Mouse (Mus musculus): ENCODE data around the gene Tmprss15. TPM values are rescaled to one million over a fixed set of nuclear protein-coding genes. Genes with fewer than 3 reads are reported as not detected.

Tmprss15 gene
- not detected in 2 replicates for polyA plus RNA-seq (2012; ENCODE audit: insufficient read depth, insufficient read length, missing spikeins)

DNA sequence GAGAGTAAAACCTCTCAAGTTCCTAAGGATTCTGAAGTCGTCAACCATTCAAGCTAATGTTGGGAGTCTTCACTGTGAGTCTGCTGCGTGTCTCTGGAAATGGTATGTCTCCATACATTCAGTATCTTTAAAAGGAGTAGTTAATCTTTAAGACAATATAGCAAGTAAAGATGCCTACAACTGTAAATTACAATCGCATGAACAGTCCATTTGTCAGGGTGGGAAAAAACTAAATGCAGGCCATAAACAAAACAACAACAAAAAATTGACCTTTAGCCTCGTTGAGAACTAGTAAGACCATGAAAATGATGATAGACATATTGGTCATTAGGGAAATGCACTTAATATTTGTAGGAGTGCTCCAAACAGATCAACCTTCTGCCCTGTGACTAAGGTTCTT is at the start of gene Tmprss15:
Tmprss15 (minus strand) TSS at position 101 of the 400 bp plus-strand sequence.
- no peak within 1 kb of the TSS for H3K4me3 ChIP-seq (ENCODE audit: insufficient read depth, low read length)
- H3K4me1 ChIP-seq (ENCODE audit: control insufficient read depth, insufficient read depth, low read length): no peaks in the 10 kb centered on the region
- no peak within 1 kb of the TSS for H3K27ac ChIP-seq (ENCODE audit: insufficient read depth, low read depth, low read length)
- TF ChIP-seq CTCF (IDR thresholded peaks at IDR 0.05; ENCODE audit: low read depth, low read length) (no peak), POLR2A (IDR thresholded peaks at IDR 0.05; ENCODE audit: borderline replicate concordance, low read depth, low read length) (no peak)

DNA sequence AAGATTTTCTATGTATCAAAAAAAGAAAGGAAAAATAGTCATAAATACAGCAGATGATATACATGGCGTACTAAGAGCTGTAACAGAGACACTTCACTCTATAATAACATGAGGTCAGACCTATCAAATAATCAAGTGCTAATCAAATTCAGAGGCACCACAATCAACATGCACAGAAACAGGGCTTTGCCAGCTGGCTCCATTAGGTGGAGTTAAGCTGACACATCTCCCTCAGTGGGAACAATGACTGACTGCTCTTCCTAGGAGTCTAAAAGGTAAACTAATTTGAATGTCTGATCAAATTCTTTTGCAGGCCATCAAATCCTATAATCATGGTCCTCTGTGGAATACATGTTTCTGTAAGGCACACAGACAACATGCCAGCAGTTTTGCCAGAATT is 24.0 kb upstream of the Tmprss15 start:
- H3K27ac ChIP-seq (ENCODE audit: insufficient read depth, low read depth, low read length): no peak overlapping the region
- no peak overlapping the region for H3K4me3 ChIP-seq (ENCODE audit: insufficient read depth, low read length)
- no peaks in the 10 kb centered on the region for H3K4me1 ChIP-seq (ENCODE audit: control insufficient read depth, insufficient read depth, low read length)
- no peak for TF ChIP-seq POLR2A (IDR thresholded peaks at IDR 0.05; ENCODE audit: borderline replicate concordance, low read depth, low read length)
- no peak for TF ChIP-seq CTCF (IDR thresholded peaks at IDR 0.05; ENCODE audit: low read depth, low read length)

DNA sequence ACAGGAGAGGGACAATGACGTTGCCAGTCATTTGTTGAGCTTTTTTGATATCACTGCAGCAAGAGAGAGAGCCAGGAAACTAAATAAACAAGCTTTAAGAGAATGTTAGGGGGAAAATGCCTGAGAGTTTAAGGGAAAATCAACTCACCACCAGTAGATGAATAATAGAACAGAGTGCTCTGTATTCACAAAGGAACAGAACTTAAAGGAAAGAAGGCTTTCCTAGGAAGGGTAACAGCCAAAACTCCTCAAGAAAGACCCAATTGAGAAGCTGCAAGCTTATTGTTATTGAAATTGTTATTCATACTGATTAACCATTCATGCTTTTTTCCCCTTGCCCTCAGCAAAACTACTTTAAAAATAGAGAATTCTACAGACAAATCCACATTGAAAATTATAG is 18.6 kb upstream of the Tmprss15 start:
- Histone ChIP-seq H3K27ac (ENCODE audit: insufficient read depth, low read depth, low read length) (no peak overlapping the region), H3K4me3 (ENCODE audit: insufficient read depth, low read length) (no peak overlapping the region), H3K4me1 (ENCODE audit: control insufficient read depth, insufficient read depth, low read length) (no peaks in the 10 kb centered on the region)
- TF ChIP-seq POLR2A (IDR thresholded peaks at IDR 0.05; ENCODE audit: borderline replicate concordance, low read depth, low read length): no peak

DNA sequence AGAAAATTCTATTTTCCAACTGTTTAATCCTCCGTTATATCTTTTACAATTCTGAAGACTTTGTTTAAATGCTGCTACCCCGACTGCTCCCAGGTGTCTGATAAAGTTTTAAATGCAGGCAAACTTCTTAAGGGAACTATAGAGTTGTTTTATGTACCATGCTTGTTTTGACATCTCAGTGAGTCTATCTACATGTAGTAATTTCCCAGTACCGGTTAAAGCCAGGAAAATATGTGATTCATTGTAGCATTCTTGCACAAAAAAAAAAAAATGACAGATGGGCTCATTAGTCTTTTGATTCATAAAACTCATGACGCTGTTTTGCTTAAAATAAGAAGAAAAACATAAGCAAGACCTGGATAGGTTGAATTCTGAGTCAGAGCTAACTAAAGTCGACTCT is 18.1 kb upstream of the Tmprss15 start:
- Histone ChIP-seq H3K27ac (ENCODE audit: insufficient read depth, low read depth, low read length) (no peak overlapping the region), H3K4me1 (ENCODE audit: control insufficient read depth, insufficient read depth, low read length) (no peaks in the 10 kb centered on the region), H3K4me3 (ENCODE audit: insufficient read depth, low read length) (no peak overlapping the region)
- TF ChIP-seq POLR2A (IDR thresholded peaks at IDR 0.05; ENCODE audit: borderline replicate concordance, low read depth, low read length) (no peak), CTCF (IDR thresholded peaks at IDR 0.05; ENCODE audit: low read depth, low read length) (no peak)

DNA sequence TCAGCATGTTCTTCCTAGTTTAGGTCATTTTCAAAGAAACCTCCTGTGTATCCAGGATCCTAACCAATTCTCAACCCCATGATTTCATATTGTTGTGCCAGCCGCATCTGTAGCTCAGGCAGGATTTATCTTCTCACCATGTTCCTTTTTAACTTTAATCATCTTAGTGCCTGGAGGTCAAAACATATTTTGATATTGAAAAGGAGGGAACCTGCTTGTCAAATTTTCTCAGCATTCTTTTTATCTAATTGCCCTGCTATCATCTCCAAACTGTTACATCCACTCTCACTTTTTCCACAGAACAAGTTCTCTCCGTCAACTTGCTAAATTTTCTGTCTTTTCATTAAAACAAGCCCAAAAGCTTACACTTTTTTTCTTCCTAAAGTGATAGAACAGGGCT is 9.4 kb upstream of the Tmprss15 start:
- no peak overlapping the region for H3K4me3 ChIP-seq (ENCODE audit: insufficient read depth, low read length)
- TF ChIP-seq CTCF (IDR thresholded peaks at IDR 0.05; ENCODE audit: low read depth, low read length): no peak
- no peak for TF ChIP-seq POLR2A (IDR thresholded peaks at IDR 0.05; ENCODE audit: borderline replicate concordance, low read depth, low read length)
- H3K27ac ChIP-seq (ENCODE audit: insufficient read depth, low read depth, low read length): no peak overlapping the region
- no peaks in the 10 kb centered on the region for H3K4me1 ChIP-seq (ENCODE audit: control insufficient read depth, insufficient read depth, low read length)

DNA sequence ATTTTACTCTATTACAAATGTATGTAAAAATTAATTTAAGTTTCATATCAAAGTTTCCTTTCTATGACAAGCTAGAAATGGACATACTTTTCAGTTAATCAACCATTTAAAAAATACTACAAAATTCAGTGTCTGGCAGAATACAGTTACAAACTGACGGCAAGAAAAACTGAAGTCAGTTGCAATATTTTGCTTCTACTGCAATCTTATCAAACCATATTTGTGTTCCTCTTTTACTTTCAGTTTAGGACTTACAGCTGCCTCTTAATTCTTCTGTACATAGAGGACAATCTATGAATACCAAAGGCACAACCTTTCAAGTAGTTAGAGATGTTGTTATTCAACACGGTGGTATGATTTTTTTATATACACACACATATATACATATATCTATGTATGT is 7.4 kb upstream of the Tmprss15 start:
- Histone ChIP-seq H3K4me1 (ENCODE audit: control insufficient read depth, insufficient read depth, low read length) (no peaks in the 10 kb centered on the region), H3K4me3 (ENCODE audit: insufficient read depth, low read length) (no peak overlapping the region), H3K27ac (ENCODE audit: insufficient read depth, low read depth, low read length) (no peak overlapping the region)
- TF ChIP-seq POLR2A (IDR thresholded peaks at IDR 0.05; ENCODE audit: borderline replicate concordance, low read depth, low read length): no peak
- TF ChIP-seq CTCF (IDR thresholded peaks at IDR 0.05; ENCODE audit: low read depth, low read length): no peak

DNA sequence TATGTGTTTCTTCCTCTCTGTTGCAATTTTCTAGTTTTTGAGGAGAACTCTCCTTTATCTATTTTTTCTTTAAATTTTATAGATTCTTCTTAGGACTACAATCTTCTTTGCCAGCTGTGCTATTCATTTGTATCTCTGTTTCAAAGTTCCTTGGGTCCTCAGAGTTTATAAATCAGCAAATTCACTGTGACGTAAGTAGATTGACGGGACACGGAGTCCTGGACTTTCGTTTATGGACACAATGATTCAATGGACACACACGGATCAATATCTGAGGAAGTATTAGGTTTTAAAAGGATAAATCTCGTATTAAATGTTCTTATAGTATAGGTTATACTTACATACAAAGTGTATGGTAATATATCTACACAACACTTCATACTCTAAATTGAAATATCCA is 4.3 kb downstream of the Tmprss15 start:
- H3K27ac ChIP-seq (ENCODE audit: insufficient read depth, low read depth, low read length): no peak overlapping the region
- no peak for TF ChIP-seq CTCF (IDR thresholded peaks at IDR 0.05; ENCODE audit: low read depth, low read length)
- no peak for TF ChIP-seq POLR2A (IDR thresholded peaks at IDR 0.05; ENCODE audit: borderline replicate concordance, low read depth, low read length)
- no peak overlapping the region for H3K4me3 ChIP-seq (ENCODE audit: insufficient read depth, low read length)
- no peaks in the 10 kb centered on the region for H3K4me1 ChIP-seq (ENCODE audit: control insufficient read depth, insufficient read depth, low read length)

DNA sequence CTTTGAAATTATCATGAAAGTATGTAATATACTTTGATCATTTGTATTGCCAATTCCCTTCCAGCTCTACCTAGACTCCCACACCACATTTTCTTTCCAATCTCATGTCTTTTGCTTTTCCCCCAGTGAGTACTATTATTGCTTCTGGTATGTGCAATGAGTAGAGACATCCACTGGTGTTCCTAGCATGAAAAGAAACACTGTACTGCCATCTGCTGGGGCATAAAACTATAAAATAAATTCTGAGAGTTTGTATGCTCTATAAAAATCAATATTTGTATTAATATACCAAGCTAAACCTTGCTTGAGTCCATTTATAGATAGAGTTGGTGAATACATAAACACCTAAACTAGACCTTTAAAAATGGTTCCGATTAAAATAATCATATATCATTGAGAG is 27.0 kb downstream of the Tmprss15 start:
- no peak overlapping the region for H3K27ac ChIP-seq (ENCODE audit: insufficient read depth, low read depth, low read length)
- H3K4me3 ChIP-seq (ENCODE audit: insufficient read depth, low read length): no peak overlapping the region
- H3K4me1 ChIP-seq (ENCODE audit: control insufficient read depth, insufficient read depth, low read length): no peaks in the 10 kb centered on the region
- no peak for TF ChIP-seq CTCF (IDR thresholded peaks at IDR 0.05; ENCODE audit: low read depth, low read length)
- no peak for TF ChIP-seq POLR2A (IDR thresholded peaks at IDR 0.05; ENCODE audit: borderline replicate concordance, low read depth, low read length)

DNA sequence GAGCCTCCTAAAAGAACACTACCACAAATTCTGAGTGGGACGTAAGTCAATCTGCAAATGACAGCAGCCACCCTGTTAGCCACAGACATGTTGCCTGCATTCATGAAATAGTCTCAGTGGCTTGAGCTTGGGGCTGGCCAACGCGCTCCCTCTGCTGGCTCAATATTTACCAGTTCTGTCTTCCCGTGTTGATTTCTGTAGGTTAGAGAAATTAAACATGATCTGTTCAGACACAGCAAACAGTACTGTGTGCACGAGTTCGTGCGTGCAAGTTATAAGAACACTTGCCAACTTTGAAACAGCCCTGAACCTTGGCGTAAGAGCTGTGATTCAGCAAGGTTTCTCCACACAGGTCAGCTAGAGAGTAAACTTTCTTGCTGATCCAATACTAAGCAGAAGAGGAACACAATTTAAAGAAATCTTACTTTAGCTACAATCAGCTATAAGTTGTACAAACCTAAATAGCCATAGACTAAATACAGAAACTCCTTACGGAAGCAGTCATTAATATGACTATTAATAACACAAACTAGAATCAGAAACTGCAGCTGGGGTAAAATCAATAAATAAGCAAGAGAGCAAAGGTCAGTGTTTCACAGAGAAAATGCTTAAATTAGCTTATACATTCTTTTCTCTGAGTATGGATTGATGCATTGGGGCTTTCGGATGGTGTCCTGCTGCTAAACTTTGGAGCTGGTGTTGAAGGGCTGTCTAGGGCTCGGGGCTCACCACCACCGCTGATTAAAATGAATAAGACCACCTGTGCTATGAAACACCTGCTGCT is 31.9 kb downstream of the Tmprss15 start:
- TF ChIP-seq CTCF (IDR thresholded peaks at IDR 0.05; ENCODE audit: low read depth, low read length) (no peak), POLR2A (IDR thresholded peaks at IDR 0.05; ENCODE audit: borderline replicate concordance, low read depth, low read length) (no peak)
- H3K27ac ChIP-seq (ENCODE audit: insufficient read depth, low read depth, low read length): no peak overlapping the region

DNA sequence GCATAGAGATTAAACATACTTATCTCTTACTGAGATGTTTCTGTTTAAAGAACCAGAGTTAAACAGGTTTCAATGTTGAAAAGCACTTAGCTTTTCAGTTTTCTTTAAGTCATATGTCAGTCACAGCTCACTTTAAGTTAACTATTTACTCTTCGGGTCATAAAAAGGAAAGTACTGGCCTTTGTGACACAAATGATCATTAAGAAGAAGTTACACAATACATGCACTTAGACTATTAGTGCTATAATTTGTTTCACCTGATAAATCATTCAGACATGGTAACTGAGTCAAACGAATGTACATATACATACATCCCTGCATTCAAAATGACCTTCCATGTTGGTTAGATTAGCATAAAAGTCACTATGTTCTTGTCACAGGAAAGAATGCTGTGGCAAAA is 58.3 kb downstream of the Tmprss15 start:
- no peak for TF ChIP-seq CTCF (IDR thresholded peaks at IDR 0.05; ENCODE audit: low read depth, low read length)
- TF ChIP-seq POLR2A (IDR thresholded peaks at IDR 0.05; ENCODE audit: borderline replicate concordance, low read depth, low read length): no peak
- Histone ChIP-seq H3K4me3 (ENCODE audit: insufficient read depth, low read length) (no peak overlapping the region), H3K27ac (ENCODE audit: insufficient read depth, low read depth, low read length) (no peak overlapping the region), H3K4me1 (ENCODE audit: control insufficient read depth, insufficient read depth, low read length) (no peaks in the 10 kb centered on the region)

More for the DNA sequence above, 31.9 kb downstream of the Tmprss15 start:
- H3K4me1 ChIP-seq (ENCODE audit: control insufficient read depth, insufficient read depth, low read length): no peaks in the 10 kb centered on the region
- H3K4me3 ChIP-seq (ENCODE audit: insufficient read depth, low read length): no peak overlapping the region
